Mouse (Mus musculus) kidney, adult 2 months (tissue): ENCODE measurements at regions not wholly inside any gene's neighbourhood (a gene's known extent, or its start where the extent isn't known, plus 50 kb on each side); places are given as distances from the start of the nearest gene placed in this dataset.

Source experiments
- DNase-seq: peaks from one replicate; pipeline ENCODE4 v3.0.0; 2021
- H3K27ac ChIP-seq: fragments of 200-500 bp; 2 replicates; pipeline ENCODE4 v1.5.1; 2012; ENCODE audit warnings: low read depth, low read length, control low read depth, inconsistent platforms; ENCODE audit not compliant: insufficient read depth
- H3K27me3 ChIP-seq: fragments of 200-500 bp; replicated peaks from 2 replicates; pipeline ENCODE4 v1.6.1; 2012; ENCODE audit warnings: mild to moderate bottlenecking, moderate library complexity, low read length, inconsistent platforms; ENCODE audit not compliant: control insufficient read depth, insufficient read depth
- H3K36me3 ChIP-seq: fragments of 200-500 bp; 2 replicates; pipeline ENCODE4 v1.6.1; 2012; ENCODE audit warnings: mild to moderate bottlenecking, moderate library complexity, low read length, inconsistent platforms; ENCODE audit not compliant: control insufficient read depth, insufficient read depth
- H3K4me1 ChIP-seq: fragments of 200-500 bp; 2 replicates; pipeline ENCODE4 v1.6.1; 2011; ENCODE audit warnings: low read length; ENCODE audit not compliant: control insufficient read depth, insufficient read depth
- H3K4me3 ChIP-seq: fragments of 200-500 bp; 2 replicates; pipeline ENCODE4 v1.5.1; 2011; ENCODE audit warnings: mild to moderate bottlenecking, low read depth, low read length, control low read depth; ENCODE audit not compliant: insufficient read depth
- CTCF ChIP-seq: fragments of 200-500 bp; conservative IDR thresholded peaks from 2 replicates; pipeline ENCODE4 v1.5.1; 2011; ENCODE audit warnings: low read depth, mild to moderate bottlenecking, control low read depth, low read length, moderate library complexity, mixed read lengths; ENCODE audit not compliant: insufficient read depth, insufficient read length
- POLR2A ChIP-seq: fragments of 200-500 bp; IDR thresholded peaks from one replicate; pipeline ENCODE4 v1.6.1; 2011; ENCODE audit warnings: low read depth, low read length, control low read depth
- WGBS: fragments of 180-500 bp; shearing (Covaris S2); methylation state at CpG from one replicate; pipeline ENCODE4 v1.1.7; 2018; 5-methylcytosine and 5-hydroxymethylcytosine counted together

GRCm38 (mm10) chr13:47843011-47843410, 418.0 kb upstream of the Id4 start:
- Histone ChIP-seq H3K4me3 (no peak overlapping the region), H3K27ac (no peak overlapping the region), H3K27me3 (no peaks in the 10 kb centered on the region), H3K36me3 (no peaks in the 10 kb centered on the region), H3K4me1 (no peaks in the 10 kb centered on the region)
- DNase-seq = no peak
- WGBS = 67% methylated on average over 9 of the region's 9 CpGs
- no peak for TF ChIP-seq POLR2A
- TF ChIP-seq CTCF = no peak

GRCm38 (mm10) chr13:47843541-47844267, 417.3 kb upstream of the Id4 start:
- DNase-seq = no peak
- Histone ChIP-seq H3K36me3 (no peaks in the 10 kb centered on the region), H3K4me3 (no peak overlapping the region), H3K27ac (no peak overlapping the region), H3K27me3 (no peaks in the 10 kb centered on the region), H3K4me1 (no peaks in the 10 kb centered on the region)
- 55% methylated on average over 13 of the region's 13 CpGs for WGBS
- TF ChIP-seq POLR2A (no peak), CTCF (no peak)

- Histone ChIP-seq H3K27me3 (no peaks in the 10 kb centered on the region; the same call in 1 of the 2 replicates), H3K27ac (no peak overlapping the region), H3K4me3 (no peak overlapping the region), H3K4me1 (no peaks in the 10 kb centered on the region), H3K36me3 (no peaks in the 10 kb centered on the region)
- DNase-seq = no peak
- WGBS = 92% methylated on average over 3 of the region's 3 CpGs
- TF ChIP-seq CTCF = no peak
- no peak for TF ChIP-seq POLR2A
Observed at GRCm38 (mm10) chr13:47846713-47847112, 414.3 kb upstream of the Id4 start.

- no peak for TF ChIP-seq CTCF
- no peak for TF ChIP-seq POLR2A
- Histone ChIP-seq H3K4me1 (no peaks in the 10 kb centered on the region), H3K27me3 (no peaks in the 10 kb centered on the region; the same call in 1 of the 2 replicates), H3K36me3 (no peaks in the 10 kb centered on the region), H3K27ac (no peak overlapping the region), H3K4me3 (no peak overlapping the region)
- 55% methylated on average over 11 of the region's 11 CpGs for WGBS
- DNase-seq = no peak
Observed at GRCm38 (mm10) chr13:47848371-47849188, 412.4 kb upstream of the Id4 start.

- no peak for DNase-seq
- H3K36me3 ChIP-seq = no peaks in the 10 kb centered on the region
- H3K4me3 ChIP-seq = no peak overlapping the region
- H3K4me1 ChIP-seq = no peaks in the 10 kb centered on the region
- no peak for TF ChIP-seq POLR2A
- no peak for TF ChIP-seq CTCF
- no peak overlapping the region for H3K27ac ChIP-seq
- WGBS = 21% methylated on average over 22 of the region's 22 CpGs
- no peaks in the 10 kb centered on the region for H3K27me3 ChIP-seq
Observed at GRCm38 (mm10) chr13:47855422-47856108, 405.5 kb upstream of the Id4 start.

GRCm38 (mm10) chr13:47858946-47859345, 402.1 kb upstream of the Id4 start:
- no peak for TF ChIP-seq CTCF
- no peak for TF ChIP-seq POLR2A
- H3K27ac ChIP-seq = no peak overlapping the region
- DNase-seq = no peak
- no peak overlapping the region for H3K4me3 ChIP-seq
- H3K36me3 ChIP-seq = no peaks in the 10 kb centered on the region
- no peaks in the 10 kb centered on the region for H3K27me3 ChIP-seq
- 90% methylated on average over 4 of the region's 4 CpGs for WGBS
- peaks cover 3% of the 10 kb centered on the region; the same call in 1 of the 2 replicates for H3K4me1 ChIP-seq
